Mouse (Mus musculus) liver, adult 2 months (tissue): ENCODE measurements around the gene Phf21a. TPM values are rescaled to one million over a fixed set of nuclear protein-coding genes. Genes with fewer than 3 reads are reported as not detected.

Experiments
- DNase-seq: peaks from one replicate; pipeline ENCODE4 v3.0.0-alpha.2; 2011; ENCODE audit warnings: low read depth, low spot score; ENCODE audit errors: extremely low read depth
- H3K27ac ChIP-seq: fragments of 200-500 bp; replicated peaks from 2 replicates; pipeline ENCODE4 v1.5.1; 2012; ENCODE audit warnings: low read depth, mild to moderate bottlenecking, control low read depth, inconsistent platforms, low read length; ENCODE audit not compliant: insufficient read depth
- H3K27me3 ChIP-seq: fragments of 200-500 bp; 2 replicates; pipeline ENCODE4 v1.6.1; 2012; ENCODE audit warnings: mild to moderate bottlenecking, moderate library complexity, low read length, inconsistent platforms; ENCODE audit not compliant: control insufficient read depth, insufficient read depth
- H3K36me3 ChIP-seq: fragments of 200-500 bp; 2 replicates; pipeline ENCODE4 v1.6.1; 2012; ENCODE audit warnings: low read length, inconsistent platforms; ENCODE audit not compliant: control insufficient read depth, insufficient read depth
- H3K4me1 ChIP-seq: fragments of 200-500 bp; 2 replicates; pipeline ENCODE4 v1.6.1; 2011; ENCODE audit warnings: low read length; ENCODE audit not compliant: control insufficient read depth, insufficient read depth
- H3K4me3 ChIP-seq: fragments of 200-500 bp; 2 replicates; pipeline ENCODE4 v1.5.1; 2011; ENCODE audit warnings: low read depth, mild to moderate bottlenecking, control low read depth, low read length, moderate library complexity; ENCODE audit not compliant: insufficient read depth
- H3K79me2 ChIP-seq: fragments of 200-500 bp; 2 replicates; pipeline ENCODE4 v1.6.1; 2012; ENCODE audit warnings: inconsistent platforms, mild to moderate bottlenecking, low read length, moderate library complexity; ENCODE audit not compliant: control insufficient read depth, insufficient read depth
- H3K9ac ChIP-seq: fragments of 200-500 bp; 2 replicates; pipeline ENCODE4 v1.6.1; 2012; ENCODE audit warnings: low read depth, mild to moderate bottlenecking, control low read depth, inconsistent platforms, low read length
- CTCF ChIP-seq: fragments of 200-500 bp; IDR thresholded peaks from 2 replicates; pipeline ENCODE4 v1.5.1; 2011; ENCODE audit warnings: low read depth, low read length, control low read depth
- POLR2A ChIP-seq: fragments of 200-500 bp; IDR thresholded peaks from 2 replicates; pipeline ENCODE4 v1.6.1; 2011; ENCODE audit warnings: low read length, control low read depth; ENCODE audit not compliant: insufficient read depth; ENCODE audit errors: extremely low read depth
- WGBS: fragments of 180-500 bp; shearing (Covaris S2); methylation state at CpG from one replicate; pipeline ENCODE4 v1.1.7; 2018; 5-methylcytosine and 5-hydroxymethylcytosine counted together
- polyA plus RNA-seq: library from polyadenylated mRNA; depleted of rRNA; stranded (reverse); fragments of >200 nt; gene quantifications from 2 replicates; pipeline ENCODE4 v1.2.3, GENCODE M21; 2012
- total RNA-seq: library from RNA; depleted of rRNA; stranded (reverse); fragments of >200 nt; gene quantifications from 2 replicates; pipeline ENCODE4 v1.2.3, GENCODE M21; 2014

The Phf21a gene
- total and polyA plus RNA-seq, 2 experiments, result 11.4 to 14.5 TPM

- Histone ChIP-seq H3K4me1 (peaks cover 3% of the 10 kb centered on the region; the same call in 1 of the 2 replicates), H3K36me3 (peaks cover 9% of the 10 kb centered on the region), H3K27me3 (peaks cover 2% of the 10 kb centered on the region; the same call in 1 of the 2 replicates), H3K79me2 (no peaks in the 10 kb centered on the region), H3K9ac (no peak overlapping the region), H3K4me3 (no peak overlapping the region), H3K27ac (no peak overlapping the region)
- TF ChIP-seq POLR2A, result no peak
- TF ChIP-seq CTCF, result no peak
- peak; percentile 48 for DNase-seq
- 72% methylated on average over 4 of the region's 4 CpGs for WGBS
Measured at GRCm38 (mm10) chr2:92402591-92403326, 309.8 kb downstream of the Phf21a start.

- TF ChIP-seq POLR2A (no peak), CTCF (no peak)
- H3K79me2 ChIP-seq, result no peaks in the 10 kb centered on the region
- no peak overlapping the region for H3K27ac ChIP-seq
- WGBS, result 95% methylated on average over 5 of the region's 5 CpGs
- peaks cover 3% of the 10 kb centered on the region; the same call in 1 of the 2 replicates for H3K4me1 ChIP-seq
- H3K36me3 ChIP-seq, result peaks cover 14% of the 10 kb centered on the region
- H3K9ac ChIP-seq, result no peak overlapping the region
- H3K27me3 ChIP-seq, result peaks cover 2% of the 10 kb centered on the region; the same call in 1 of the 2 replicates
- no peak overlapping the region for H3K4me3 ChIP-seq
- no peak for DNase-seq
Measured at GRCm38 (mm10) chr2:92403776-92404319, 310.9 kb downstream of the Phf21a start.

GRCm38 (mm10) chr2:92404737-92405136 is 311.8 kb downstream of the Phf21a start:
- H3K79me2 ChIP-seq, result no peaks in the 10 kb centered on the region
- H3K27me3 ChIP-seq, result peaks cover 2% of the 10 kb centered on the region; the same call in 1 of the 2 replicates
- peaks cover 21% of the 10 kb centered on the region for H3K36me3 ChIP-seq
- no peak for DNase-seq
- H3K4me1 ChIP-seq, result peaks cover 3% of the 10 kb centered on the region; the same call in 1 of the 2 replicates
- no peak overlapping the region for H3K4me3 ChIP-seq
- 92% methylated on average over 6 of the region's 6 CpGs for WGBS
- H3K27ac ChIP-seq, result no peak overlapping the region
- H3K9ac ChIP-seq, result no peak overlapping the region
- no peak for TF ChIP-seq POLR2A
- TF ChIP-seq CTCF, result no peak

- DNase-seq, result no peak
- H3K79me2 ChIP-seq, result no peaks in the 10 kb centered on the region
- H3K9ac ChIP-seq, result no peak overlapping the region
- H3K4me1 ChIP-seq, result peaks cover 3% of the 10 kb centered on the region; the same call in 1 of the 2 replicates
- TF ChIP-seq CTCF (no peak), POLR2A (no peak)
- no peak overlapping the region for H3K4me3 ChIP-seq
- WGBS, result 98% methylated on average over 7 of the region's 7 CpGs
- no peak overlapping the region for H3K27ac ChIP-seq
- H3K27me3 ChIP-seq, result peaks cover 2% of the 10 kb centered on the region; the same call in 1 of the 2 replicates
- peaks cover 29% of the 10 kb centered on the region for H3K36me3 ChIP-seq
Measured at GRCm38 (mm10) chr2:92405687-92406086, 312.8 kb downstream of the Phf21a start.

- peaks cover 48% of the 10 kb centered on the region for H3K36me3 ChIP-seq
- no peak overlapping the region for H3K4me3 ChIP-seq
- DNase-seq, result no peak
- H3K9ac ChIP-seq, result no peak overlapping the region
- H3K79me2 ChIP-seq, result no peaks in the 10 kb centered on the region
- TF ChIP-seq POLR2A (no peak), CTCF (no peak)
- WGBS, result 92% methylated on average over 18 of the region's 18 CpGs
- H3K27me3 ChIP-seq, result no peaks in the 10 kb centered on the region
- H3K4me1 ChIP-seq, result no peaks in the 10 kb centered on the region
- H3K27ac ChIP-seq, result no peak overlapping the region
Measured at GRCm38 (mm10) chr2:92408309-92409045, 315.6 kb downstream of the Phf21a start.
